Mouse (Mus musculus): ENCODE results near the gene Gclm.

- TF ChIP-seq GATA1 (IDR thresholded peaks at IDR 0.05; ENCODE audit: borderline replicate concordance, low read length) (no peak), FLI1 (IDR thresholded peaks at IDR 0.05; ENCODE audit: low read length) (no peak)
Observed at GRCm38 (mm10) chr3:122247768-122248100, 2.4 kb downstream of the Gclm start.
